Mouse (Mus musculus) c-Kit-negative CD71-positive TER-119-positive erythroid progenitor cells, embryonic 14.5 days (primary cell): ENCODE measurements around the gene Kbtbd8.

ENCODE experiments used
- DNase-seq: peaks from one replicate; pipeline ENCODE4 v3.0.0-alpha.2; 2013; ENCODE audit warnings: low read depth, low spot score

Gene Kbtbd8

DNA sequence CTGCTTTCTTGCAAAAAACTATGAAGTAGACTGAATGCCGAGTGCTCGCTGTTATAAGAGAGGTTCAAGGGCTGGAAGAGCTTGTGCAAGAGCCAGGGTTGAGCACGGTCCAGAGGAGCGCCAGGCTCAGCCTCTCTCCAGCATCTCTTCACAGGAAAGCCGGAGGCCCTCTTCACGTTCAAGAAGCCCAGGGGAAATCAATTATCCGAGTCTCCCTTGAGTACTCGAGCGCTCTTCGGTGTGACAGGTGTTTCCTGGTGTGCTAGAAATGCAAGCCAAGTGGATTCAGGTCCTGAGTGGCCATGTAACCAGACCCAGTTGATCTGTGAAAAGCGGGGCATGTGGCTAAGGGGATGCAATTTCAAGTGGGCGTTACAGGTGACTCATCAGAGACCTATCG lies at the start of gene Kbtbd8:
Gene Kbtbd8, plus strand, starts transcription at position 295 of the 400 bp plus-strand sequence.
- peak; percentile 6 for DNase-seq

DNA sequence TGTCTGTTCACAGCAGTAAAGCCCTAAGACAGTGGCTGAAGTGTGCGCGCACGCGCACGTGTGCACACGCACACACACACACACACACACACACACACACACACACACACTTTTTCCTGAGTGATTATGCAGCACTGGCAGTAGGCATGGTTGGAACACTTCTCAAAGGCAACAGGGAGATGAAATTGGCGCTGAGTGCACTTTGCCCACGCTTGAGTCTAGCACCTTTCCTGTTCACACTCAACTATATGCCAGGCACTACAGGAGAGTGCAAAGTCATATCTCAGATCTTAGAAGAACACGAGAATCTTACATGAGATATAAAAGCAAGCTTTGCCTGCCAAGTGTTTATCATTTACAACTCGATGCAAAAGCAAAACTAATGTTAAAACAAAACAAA lies 47.3 kb upstream of the Kbtbd8 start:
- no peak for DNase-seq

DNA sequence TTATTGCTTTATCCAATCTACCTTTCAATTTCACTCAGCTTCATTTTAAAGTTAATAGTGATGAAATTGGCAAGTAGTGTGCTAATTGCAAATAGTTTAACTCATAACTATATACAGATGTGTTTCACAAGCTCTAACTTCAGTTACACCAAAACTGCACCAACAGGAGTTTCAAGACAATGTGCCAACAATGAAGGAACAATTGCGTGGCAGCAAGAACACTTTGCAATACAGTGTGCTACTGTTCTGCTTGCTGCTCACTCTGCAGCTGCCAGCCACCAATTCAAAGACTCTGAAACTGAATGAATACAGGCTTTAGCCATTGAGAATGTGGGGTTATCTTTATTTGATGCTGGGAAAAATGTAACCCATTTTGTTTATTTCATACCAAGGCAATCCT lies 31.8 kb upstream of the Kbtbd8 start:
- no peak for DNase-seq

DNA sequence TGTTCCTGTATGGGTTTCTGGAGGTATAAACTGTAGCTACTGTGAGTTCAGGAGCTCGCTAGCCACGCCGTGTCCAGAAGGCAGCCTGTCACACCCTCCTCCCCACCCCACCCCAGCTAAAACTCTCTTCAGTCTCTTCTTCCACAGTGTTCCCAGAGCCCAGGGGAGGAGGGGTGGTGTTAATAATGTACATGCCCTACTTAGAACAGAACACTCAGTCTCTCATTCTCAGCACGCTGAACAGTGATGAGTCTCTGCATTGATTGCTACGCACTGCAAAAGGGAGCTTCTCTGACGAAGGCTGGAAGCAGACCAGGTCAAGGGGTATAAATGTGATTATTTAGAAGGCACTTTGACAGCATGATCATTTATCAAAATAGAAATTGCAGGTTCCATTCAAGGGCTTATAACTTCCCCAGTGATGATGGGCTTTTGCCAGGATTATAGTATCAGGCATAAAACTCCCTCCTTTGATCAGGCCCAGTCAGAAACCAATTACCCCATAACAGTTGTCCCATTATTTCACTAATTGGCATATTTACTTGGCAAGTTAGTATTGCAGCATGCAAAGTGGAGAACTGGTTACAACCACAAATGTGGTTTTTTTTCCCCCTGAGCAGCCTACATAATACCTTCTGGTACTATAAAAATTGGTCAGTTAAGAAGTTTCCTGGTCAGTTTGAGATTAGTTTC lies 29.7 kb upstream of the Kbtbd8 start:
- no peak for DNase-seq

DNA sequence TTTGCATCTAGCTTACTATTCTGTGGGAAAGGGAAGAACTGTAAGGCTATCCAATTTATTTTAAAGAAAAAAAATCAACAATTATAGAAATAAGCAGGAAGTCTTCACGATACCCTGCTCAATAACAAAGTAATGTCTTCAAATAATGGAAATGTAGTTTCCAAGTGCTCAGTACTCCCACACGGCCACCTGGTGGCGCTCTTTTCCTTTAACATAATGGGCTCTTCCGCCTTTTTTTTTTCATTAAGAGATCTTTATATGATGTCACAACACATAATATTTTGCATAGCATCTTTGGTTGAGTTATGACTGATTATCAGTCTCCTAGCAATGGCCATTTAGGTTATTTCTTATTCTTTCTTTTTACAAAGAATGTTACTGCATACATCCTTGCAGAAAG lies 29.0 kb upstream of the Kbtbd8 start:
- no peak for DNase-seq

DNA sequence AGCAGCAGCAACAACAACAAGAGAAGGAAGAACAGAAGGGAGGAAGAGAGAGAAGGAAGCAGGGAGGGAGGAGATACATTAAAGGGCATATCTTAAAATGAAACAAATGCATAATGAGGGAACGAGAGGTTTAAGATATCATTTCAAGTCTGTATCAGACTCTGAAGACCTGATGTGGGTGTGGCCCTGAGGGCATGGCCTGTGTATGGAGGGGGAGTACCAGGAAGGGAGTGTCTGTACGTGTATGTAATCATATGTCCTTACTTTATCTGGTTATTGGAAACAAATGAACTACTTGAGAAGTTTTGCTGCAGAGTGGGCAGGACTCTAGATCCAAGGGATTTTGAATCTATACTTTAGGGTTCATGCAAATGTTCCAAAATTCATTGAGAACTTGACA lies 22.3 kb upstream of the Kbtbd8 start:
- DNase-seq: no peak

DNA sequence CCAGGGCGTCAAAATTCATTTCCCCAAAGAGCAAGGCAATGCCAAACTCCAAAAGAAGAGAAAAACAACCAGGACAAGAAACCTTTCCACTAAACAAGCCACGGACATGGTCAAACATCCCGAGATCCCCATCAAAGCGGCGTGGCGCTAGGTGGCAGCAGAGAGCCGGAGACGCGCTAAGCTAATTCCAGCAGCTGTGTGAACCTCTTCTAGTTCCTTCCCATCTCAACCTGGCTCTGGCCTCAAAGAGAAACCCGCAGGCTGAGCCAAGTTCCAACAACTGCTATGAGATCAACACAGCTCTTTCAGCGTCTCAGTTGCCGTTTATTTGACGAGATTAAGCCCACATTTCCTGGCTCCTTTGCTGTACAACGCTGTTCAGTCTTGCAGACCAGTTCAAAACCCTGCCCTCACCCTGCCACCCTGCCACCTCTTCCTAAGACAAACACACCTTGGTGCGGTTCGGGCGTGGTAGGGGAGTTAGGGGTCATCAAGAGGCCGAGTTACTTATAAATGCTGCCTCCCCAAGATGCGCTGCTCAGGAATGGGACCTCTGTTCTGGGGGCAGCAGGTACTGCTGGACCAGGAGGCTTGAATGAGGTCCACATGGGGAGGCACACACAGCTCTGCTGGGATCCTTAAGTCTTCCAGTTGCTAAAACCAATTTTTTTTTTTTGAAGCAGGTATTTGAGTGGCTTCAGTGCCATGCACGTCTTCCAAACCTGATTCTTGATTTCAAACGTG lies 18.5 kb upstream of the Kbtbd8 start:
- peak; percentile 16 for DNase-seq

DNA sequence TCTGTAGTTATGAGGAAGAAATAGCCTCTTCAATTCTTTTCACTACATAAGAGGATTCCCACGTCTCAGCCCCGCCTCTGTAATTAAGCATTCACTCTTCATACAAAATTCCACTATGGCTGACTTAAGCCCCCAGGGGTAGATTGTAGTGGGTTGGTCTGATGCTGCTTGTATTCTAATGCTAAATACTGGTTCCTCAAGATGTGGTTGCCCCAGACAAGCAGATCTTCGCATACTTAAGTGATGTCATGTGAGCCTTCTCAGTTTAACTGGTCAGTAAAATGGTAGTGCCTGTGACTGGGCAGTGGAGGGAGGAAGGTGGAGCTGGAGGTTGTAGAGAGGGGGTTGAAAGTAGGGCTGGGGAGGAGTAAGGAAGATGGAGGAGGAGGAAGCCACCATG lies 13.3 kb upstream of the Kbtbd8 start:
- no peak for DNase-seq

DNA sequence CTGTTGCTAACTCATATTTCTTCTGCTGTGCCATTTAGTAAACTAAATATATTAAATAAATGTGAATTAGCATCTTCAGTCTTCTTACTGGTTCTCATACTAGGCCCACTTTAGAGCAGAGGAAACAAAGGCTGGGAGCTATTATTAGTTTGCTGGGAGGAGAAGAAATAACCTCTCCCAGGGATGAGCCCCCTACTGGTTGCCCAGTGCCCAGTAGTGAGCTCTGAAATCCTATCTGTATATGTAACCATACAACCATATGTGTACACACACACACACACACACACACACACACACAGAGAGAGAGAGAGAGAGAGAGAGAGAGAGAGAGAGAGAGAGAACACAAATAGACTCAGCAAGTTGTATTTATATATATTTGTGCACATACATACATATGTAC lies 8.6 kb upstream of the Kbtbd8 start:
- no peak for DNase-seq

DNA sequence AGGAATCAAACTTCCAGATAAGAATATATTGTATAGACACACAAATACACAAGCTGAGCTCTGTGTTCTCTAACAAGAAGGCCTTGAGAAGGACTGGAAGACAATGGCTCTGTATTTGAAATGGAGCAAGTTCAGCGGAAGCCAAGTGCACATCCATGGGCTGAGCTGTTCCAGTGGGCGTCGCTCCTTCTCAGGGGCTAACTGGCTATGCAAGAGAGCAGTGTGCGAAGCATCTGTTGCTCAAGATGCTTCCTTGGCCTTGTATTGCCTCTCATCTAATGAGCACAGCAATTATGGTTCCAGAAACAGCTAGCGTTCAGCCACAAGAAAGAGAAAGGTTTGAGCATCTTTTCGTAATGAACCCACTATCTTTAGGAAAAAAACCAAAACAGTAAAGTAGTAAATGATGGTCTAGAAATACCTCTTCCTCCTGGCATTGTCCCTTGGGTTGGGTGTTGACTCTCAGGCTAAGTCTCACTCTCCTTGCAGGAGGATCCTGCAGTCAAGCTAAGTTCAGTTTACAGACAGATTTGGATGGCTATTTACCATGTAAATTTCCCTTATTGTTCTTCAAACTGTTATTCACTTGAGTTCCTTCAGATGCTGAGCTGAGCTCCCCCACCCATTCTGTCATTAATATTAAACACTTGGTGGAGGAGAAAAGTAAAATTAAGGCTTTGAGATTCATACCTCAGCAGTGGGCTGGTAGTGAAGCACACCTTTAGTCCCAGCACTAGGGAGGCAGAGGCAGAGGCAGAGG lies 7.2 kb upstream of the Kbtbd8 start:
- DNase-seq: no peak

DNA sequence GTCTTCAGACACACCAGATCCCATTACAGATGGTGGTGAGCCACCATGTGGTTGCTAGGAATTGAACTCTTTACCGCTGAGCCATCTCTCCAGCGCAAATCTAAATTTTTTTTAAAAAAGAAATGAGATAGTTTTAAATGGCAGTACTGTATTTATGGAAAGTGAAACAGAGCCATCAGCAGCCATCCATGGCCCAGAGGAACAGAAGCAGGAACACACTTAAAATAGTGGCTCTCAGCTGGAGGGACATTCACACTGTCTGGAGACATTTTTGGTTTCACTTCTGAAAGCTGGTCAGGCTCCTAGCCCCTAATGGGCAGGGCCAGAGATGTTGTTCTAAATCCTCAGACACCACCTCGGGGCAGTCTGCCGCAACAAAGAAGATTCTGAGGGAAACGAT lies 5.0 kb upstream of the Kbtbd8 start:
- no peak for DNase-seq

DNA sequence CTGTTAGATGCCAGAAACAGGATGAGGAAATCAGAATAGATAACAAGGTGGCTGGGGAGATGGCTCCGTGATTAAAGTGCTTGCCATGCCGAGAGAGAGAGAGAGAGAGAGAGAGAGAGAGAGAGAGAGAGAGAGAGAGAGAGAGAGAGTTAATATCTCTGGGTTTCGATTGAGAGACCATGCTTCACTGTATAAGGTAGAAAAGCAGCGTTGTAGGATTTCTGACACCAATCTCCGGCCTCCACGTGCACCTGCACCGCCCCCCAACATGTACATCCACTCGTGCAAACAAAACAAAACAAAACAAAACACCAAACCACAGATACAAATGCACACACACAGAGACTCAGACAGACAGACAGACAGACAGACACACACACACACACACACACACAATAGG lies 527 bp upstream of the Kbtbd8 start:
- DNase-seq: no peak

DNA sequence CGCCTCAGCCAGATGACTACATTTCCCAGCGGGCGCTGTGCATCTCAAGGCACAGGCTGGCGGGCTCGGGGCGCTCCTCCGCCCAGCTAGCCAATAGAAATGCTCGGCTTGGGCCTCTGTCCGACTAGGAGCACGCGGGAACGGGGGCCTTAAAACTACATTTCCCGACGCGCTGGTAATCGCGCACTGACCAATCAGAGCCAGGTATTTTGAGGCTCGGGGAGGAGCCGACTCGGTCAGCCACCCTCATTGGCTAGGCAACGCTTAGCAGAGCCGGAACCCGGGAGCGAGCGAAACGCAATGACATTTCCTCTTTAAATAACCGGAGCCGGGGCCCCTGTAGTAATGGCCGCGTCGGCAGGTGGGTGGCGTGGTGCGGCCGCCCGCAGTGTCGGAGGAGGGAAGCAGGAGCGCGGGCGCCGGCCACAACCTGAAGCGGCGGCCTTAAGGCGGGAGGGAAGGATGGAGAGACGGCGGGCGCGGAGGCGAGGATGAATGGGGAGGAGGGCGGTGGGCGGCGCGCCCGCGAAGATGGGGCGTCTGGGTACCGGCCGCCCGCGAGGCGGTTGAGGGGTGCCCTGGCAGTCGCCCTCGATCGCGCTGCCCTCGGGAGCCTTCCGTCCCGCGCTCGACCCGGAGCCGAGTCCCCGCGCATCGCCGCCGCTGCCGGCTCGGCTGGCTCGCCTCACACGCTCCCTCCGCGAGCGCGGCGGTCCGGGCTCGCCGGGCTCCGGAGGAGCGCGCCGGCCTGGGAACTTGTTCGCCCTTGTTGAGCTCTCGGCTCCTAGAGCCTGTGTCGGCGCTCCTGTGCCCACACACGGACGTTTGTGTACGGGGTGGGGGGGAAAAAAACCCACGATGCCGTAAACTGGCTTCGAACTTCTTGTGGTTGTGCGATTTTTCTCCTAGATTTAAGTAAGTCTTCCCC lies 838 bp downstream of the Kbtbd8 start:
- DNase-seq: peak; percentile 95

DNA sequence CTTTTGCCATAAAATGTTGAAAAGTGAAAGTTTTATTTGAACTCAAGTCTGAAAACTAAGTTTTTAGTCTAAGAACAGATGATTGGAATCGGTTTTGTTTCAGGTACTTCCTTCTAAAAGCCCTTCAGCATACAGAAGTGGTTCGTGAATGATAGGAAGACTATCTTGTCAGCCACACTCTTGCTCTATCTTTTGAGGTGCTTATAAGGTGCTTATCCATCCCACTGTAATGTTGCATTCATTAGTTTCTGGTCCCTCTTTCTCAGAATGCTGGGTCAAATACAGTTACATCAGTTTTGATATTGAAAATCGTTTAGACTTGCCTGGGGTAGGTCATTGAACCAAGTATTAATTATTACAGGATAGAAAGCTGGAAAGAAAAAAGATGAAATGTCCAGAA lies 2.3 kb downstream of the Kbtbd8 start:
- DNase-seq: peak; percentile 3

DNA sequence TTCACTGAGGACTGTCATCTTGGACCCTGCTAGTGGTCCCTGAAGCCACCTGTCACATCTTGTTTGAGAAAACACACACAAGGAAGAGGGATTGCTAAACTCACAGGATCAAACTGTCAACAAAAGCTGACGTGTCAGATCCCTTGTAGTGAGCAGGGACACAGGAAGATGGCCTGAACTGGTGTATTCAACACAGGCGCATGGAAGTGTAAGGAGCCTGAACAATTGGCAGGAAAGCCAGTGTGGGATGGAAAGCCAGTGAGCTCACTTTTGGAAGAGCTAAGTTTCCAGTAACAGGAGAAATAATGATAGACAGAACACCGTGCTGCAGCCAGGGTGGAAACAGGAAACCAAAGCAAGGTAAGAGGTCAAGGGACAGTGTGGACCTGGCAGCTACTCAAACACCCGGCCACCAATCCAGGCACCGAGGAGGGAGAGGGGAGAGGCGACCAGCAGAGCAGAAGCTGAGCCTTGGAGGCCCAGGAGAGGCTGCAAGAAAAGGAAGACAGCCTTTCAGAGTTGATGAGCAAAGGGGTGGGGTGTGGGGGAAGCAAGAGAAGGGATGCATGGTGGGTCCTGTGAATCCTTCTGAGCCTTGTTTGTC lies 33.0 kb downstream of the Kbtbd8 start:
- no peak for DNase-seq

DNA sequence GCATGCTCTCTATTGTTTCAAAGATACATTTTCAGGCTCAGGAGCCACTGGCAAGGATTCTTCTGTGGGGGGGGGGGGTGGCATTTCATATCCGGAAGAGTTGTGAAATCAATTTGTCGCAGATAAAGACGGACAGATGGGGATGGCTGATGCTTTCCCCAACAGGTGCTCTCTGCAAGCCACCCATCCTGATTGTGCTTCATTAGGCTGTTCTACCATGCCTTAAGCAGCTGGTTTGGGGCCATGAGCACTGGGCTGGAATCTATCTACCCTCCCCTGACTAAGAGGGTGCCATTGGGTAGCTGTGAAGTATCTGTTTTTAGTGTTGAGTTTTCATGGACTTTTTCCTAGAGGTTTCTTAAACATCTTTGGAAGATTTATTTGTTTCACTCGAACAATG lies 33.8 kb downstream of the Kbtbd8 start:
- DNase-seq: no peak

DNA sequence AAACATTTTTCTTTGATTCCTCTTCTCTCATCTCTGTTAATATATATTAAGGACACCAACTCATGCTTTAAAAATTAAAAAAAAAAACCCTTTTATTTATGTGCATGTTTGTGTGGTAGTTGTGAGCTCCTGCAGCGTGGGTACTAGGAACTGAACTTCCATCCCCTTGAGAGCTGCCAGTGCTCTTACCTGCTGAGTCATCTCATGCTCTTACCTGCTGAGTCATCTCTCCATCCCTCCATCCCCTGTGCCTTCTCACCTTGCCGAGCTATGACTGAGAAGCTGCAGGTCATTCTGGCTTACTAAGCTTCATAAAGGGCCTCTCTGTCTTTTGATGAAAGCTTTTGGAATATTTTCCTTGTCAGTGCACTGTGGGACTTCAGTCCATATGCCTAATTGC lies 34.5 kb downstream of the Kbtbd8 start:
- DNase-seq: peak; percentile 6

DNA sequence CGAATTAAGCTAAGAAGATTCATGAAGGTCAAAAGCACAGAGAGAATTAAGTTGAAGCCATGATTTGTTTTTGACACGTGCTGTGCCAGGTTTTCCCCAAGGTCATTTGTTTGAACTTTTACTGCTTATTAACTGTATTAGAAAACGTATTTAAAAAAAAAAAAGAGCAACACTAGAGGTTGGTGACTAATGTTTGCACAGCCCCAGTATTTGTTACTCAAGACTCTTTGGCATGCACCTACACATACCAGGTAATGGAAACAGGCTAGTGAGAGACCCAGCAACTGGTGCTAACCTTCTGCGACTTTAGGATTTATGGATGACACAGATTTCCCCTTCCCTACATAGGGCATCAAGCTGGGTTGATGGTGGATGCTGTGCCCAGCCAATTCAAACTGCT lies 46.9 kb downstream of the Kbtbd8 start:
- no peak for DNase-seq

DNA sequence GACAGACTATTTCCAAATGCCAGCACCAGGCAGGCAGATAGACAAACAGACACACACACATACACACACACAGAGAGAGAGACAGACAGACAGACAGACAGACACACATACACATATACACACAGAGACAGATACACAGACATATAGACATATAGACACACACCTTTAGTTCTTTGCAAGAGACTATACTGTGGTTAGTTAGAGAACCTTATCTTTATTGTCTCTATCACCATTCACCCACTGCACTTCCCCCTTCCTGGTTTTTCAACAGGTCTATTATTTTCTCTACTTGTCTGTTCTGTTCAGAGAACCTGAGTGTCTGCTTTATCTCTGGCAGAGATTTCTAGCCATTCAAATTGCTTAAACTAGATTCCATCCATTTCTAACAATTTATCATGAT lies 48.6 kb downstream of the Kbtbd8 start:
- DNase-seq: no peak

DNA sequence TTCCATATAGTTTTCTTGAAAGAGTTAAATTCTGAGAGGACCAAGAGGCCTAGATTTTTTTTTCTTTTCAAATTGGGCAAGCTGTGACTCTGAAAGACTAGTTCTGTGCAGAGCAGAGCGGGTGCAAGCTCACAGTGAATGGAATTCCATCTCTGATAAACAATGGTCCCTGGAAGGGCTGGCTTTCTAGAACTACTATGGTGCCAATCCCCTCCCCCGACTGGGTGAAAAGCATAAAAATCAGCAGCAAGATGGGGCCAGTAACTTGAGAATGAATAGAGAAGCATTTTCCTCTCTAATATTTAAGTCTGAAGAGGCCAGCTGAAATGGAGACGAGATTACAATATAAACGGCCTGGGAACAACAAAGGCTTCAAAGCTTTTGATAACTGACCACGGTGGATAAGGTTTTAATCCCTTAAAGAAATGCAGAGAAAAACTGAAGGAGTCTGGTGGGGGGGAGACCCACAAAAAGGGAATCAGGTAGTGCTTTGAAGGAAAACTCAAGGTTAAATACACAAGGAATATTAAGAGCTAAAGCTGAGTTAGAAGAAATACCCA lies 50.7 kb downstream of the Kbtbd8 start:
- DNase-seq: no peak

DNA sequence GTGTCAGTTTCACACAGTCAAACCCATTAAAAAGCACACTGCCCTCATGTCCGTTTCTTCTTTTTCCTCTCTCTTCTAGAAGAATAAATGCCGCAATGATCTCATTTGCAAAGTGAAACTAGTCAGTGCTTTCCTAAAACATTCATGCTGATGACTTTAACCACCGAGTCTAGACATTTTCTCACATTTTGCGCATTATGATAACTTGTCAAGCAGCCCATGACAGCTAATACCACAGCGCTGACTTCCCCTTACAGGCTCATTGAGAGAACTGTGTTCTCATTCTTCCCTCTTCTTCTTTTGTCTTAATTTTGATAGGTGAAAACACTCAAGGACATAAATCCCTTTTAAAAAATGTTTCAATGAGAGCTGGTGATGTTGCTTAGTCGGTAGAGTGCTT lies 52.4 kb downstream of the Kbtbd8 start:
- no peak for DNase-seq
